Mouse (Mus musculus): ENCODE data around the gene Gm49380.

GRCm38 (mm10) chr9:44129633-44130032 is 16.3 kb upstream of the Gm49380 start:
- no peak for TF ChIP-seq CTCF (IDR thresholded peaks at IDR 0.05)
- TF ChIP-seq POLR2A (IDR thresholded peaks at IDR 0.05; ENCODE audit: insufficient read depth, low read depth, low read length) = no peak
